Mouse (Mus musculus) midbrain, postnatal 0 days (tissue): ENCODE results near the gene Akt1. TPM values are rescaled to one million over a fixed set of nuclear protein-coding genes. Genes with fewer than 3 reads are reported as not detected.

Experiments
- ATAC-seq: fragments of 200-750 bp; cut with Nextera tagmentation; 2 replicates; pipeline ENCODE4 v1.8.0; 2017; ENCODE audit warnings: moderate number of reproducible peaks, mild to moderate bottlenecking, moderate TSS enrichment, moderate library complexity; ENCODE audit not compliant: low FRiP score
- DNase-seq: peaks from one replicate; pipeline ENCODE4 v3.0.0-alpha.2; 2015; ENCODE audit warnings: low spot score
- H3K27ac ChIP-seq: fragments of 300-500 bp; sonication (generic); 2 replicates; pipeline ENCODE4 v1.5.1; 2014; ENCODE audit warnings: low read depth, mild to moderate bottlenecking, low read length, mixed read lengths
- H3K27me3 ChIP-seq: fragments of 300-500 bp; sonication (generic); 2 replicates; pipeline ENCODE4 v1.6.1; 2014; ENCODE audit warnings: low read length, control low read depth, mixed read lengths; ENCODE audit not compliant: insufficient read depth
- H3K36me3 ChIP-seq: fragments of 300-500 bp; sonication (generic); 2 replicates; pipeline ENCODE4 v1.6.1; 2014; ENCODE audit warnings: low read length, control low read depth, mixed read lengths; ENCODE audit not compliant: insufficient read depth
- H3K4me1 ChIP-seq: fragments of 300-500 bp; sonication (generic); 2 replicates; pipeline ENCODE4 v1.6.1; 2014; ENCODE audit warnings: mild to moderate bottlenecking, control low read depth, antibody characterized with exemption, low read length, mixed read lengths; ENCODE audit not compliant: insufficient read depth
- H3K4me2 ChIP-seq: fragments of 300-500 bp; sonication (generic); 2 replicates; pipeline ENCODE4 v1.6.1; 2014; ENCODE audit warnings: low read depth, mild to moderate bottlenecking, low read length, mixed read lengths; ENCODE audit not compliant: poor library complexity, severe bottlenecking
- H3K4me3 ChIP-seq: fragments of 300-500 bp; sonication (generic); 2 replicates; pipeline ENCODE4 v1.5.1; 2014; ENCODE audit warnings: low read depth, mild to moderate bottlenecking, low read length, moderate library complexity
- H3K9ac ChIP-seq: fragments of 300-500 bp; sonication (generic); replicated peaks from 2 replicates; pipeline ENCODE4 v1.6.1; 2014; ENCODE audit warnings: mild to moderate bottlenecking, low read length, moderate library complexity, mixed read lengths; ENCODE audit not compliant: poor library complexity, severe bottlenecking
- H3K9me3 ChIP-seq: fragments of 300-500 bp; sonication (generic); 2 replicates; pipeline ENCODE4 v1.6.1; 2016; ENCODE audit warnings: low read length, control low read depth
- CTCF ChIP-seq: IDR thresholded peaks from 2 replicates; pipeline ENCODE4 v1.5.1; 2016; ENCODE audit warnings: antibody characterized with exemption, mild to moderate bottlenecking
- WGBS: fragments of 180-500 bp; shearing (Covaris S2); extraction: QIAGEN DNeasy Blood & Tissue Kit; methylation state at CpG from one replicate; pipeline ENCODE4 v1.1.7; 2014; 5-methylcytosine and 5-hydroxymethylcytosine counted together
- polyA plus RNA-seq: library from polyadenylated mRNA; unstranded; fragments of >200 nt; fragmentation: Nextera tagmentation; extraction: Ambion mirVana; gene quantifications from 2 replicates; pipeline ENCODE4 v1.2.1, GENCODE M21; 2015
- total RNA-seq: library from RNA; depleted of rRNA; stranded (reverse); fragments of >200 nt; gene quantifications from 2 replicates; pipeline ENCODE4 v1.2.3, GENCODE M21; 2014; rRNA removed

The Akt1 gene
- 201 and 208 TPM in 2 replicates for total RNA-seq
- 93.1 and 93.3 TPM in 2 replicates for polyA plus RNA-seq

- Histone ChIP-seq H3K4me3 (peak within 1 kb of the TSS; percentile 57), H3K27me3 (peaks cover 8% of the 10 kb centered on the region; the same call in 1 of the 2 replicates), H3K27ac (peak within 1 kb of the TSS; percentile 75), H3K4me2 (peak within 1 kb of the TSS; percentile 92), H3K9ac (peak within 1 kb of the TSS; percentile 73), H3K4me1 (peaks cover 16% of the 10 kb centered on the region), H3K9me3 (no peaks in the 10 kb centered on the region), H3K36me3 (peaks cover 19% of the 10 kb centered on the region)
- no peak for ATAC-seq
- no peak for TF ChIP-seq CTCF
- under 1% methylated on average over 35 of the region's 70 CpGs for WGBS
- DNase-seq: peak; percentile 33
Observed at GRCm38 (mm10) chr12:112674132-112675011, at the start of gene Akt1. Gene Akt1, minus strand, starts transcription at chr12:112674884.

- H3K4me3 ChIP-seq: no peak overlapping the region
- TF ChIP-seq CTCF: peak; percentile 65
- ATAC-seq: peak; percentile 39; the same call in 1 of the 2 replicates
- peaks cover 4% of the 10 kb centered on the region; the same call in 1 of the 2 replicates for H3K36me3 ChIP-seq
- peaks cover 9% of the 10 kb centered on the region; the same call in 1 of the 2 replicates for H3K4me1 ChIP-seq
- DNase-seq: peak; percentile 77
- peak overlapping the region; percentile 91; the same call in 1 of the 2 replicates for H3K4me2 ChIP-seq
- 74% methylated on average over 11 of the region's 11 CpGs for WGBS
- H3K27ac ChIP-seq: no peak overlapping the region
- H3K9ac ChIP-seq: no peak overlapping the region
- no peaks in the 10 kb centered on the region for H3K9me3 ChIP-seq
- no peaks in the 10 kb centered on the region for H3K27me3 ChIP-seq
Observed at GRCm38 (mm10) chr12:112724077-112724805, 49.6 kb upstream of the Akt1 start.

GRCm38 (mm10) chr12:112723445-112723844 lies 48.8 kb upstream of the Akt1 start:
- Histone ChIP-seq H3K4me2 (peak overlapping the region; percentile 91), H3K36me3 (no peaks in the 10 kb centered on the region), H3K9ac (peak overlapping the region; percentile 96), H3K27ac (0 out of 2 replicates have a peak overlapping the region, but pooled peaks have one; percentile 32), H3K4me1 (peaks cover 9% of the 10 kb centered on the region; the same call in 1 of the 2 replicates), H3K9me3 (no peaks in the 10 kb centered on the region), H3K4me3 (peak overlapping the region; percentile 86), H3K27me3 (no peaks in the 10 kb centered on the region)
- 90% methylated on average over 6 of the region's 6 CpGs for WGBS
- no peak for ATAC-seq
- DNase-seq: no peak
- no peak for TF ChIP-seq CTCF

GRCm38 (mm10) chr12:112723028-112723330 lies 48.3 kb upstream of the Akt1 start:
- Histone ChIP-seq H3K36me3 (no peaks in the 10 kb centered on the region), H3K4me1 (peaks cover 9% of the 10 kb centered on the region; the same call in 1 of the 2 replicates), H3K9me3 (no peaks in the 10 kb centered on the region), H3K27me3 (no peaks in the 10 kb centered on the region), H3K9ac (peak overlapping the region; percentile 96), H3K27ac (peak overlapping the region; percentile 67; the same call in 1 of the 2 replicates), H3K4me3 (peak overlapping the region; percentile 86), H3K4me2 (peak overlapping the region; percentile 91)
- ATAC-seq (no peak), DNase-seq (no peak)
- no peak for TF ChIP-seq CTCF
- 16% methylated on average over 5 of the region's 5 CpGs for WGBS

- WGBS: under 1% methylated on average over 46 of the region's 75 CpGs
- peak overlapping the region; percentile 91 for H3K4me2 ChIP-seq
- no peaks in the 10 kb centered on the region for H3K9me3 ChIP-seq
- peak overlapping the region; percentile 86 for H3K4me3 ChIP-seq
- no peaks in the 10 kb centered on the region for H3K27me3 ChIP-seq
- ATAC-seq (peak; percentile 47), DNase-seq (peak; percentile 41)
- H3K36me3 ChIP-seq: no peaks in the 10 kb centered on the region
- H3K4me1 ChIP-seq: peaks cover 9% of the 10 kb centered on the region; the same call in 1 of the 2 replicates
- peak overlapping the region; percentile 67 for H3K27ac ChIP-seq
- peak overlapping the region; percentile 96 for H3K9ac ChIP-seq
- no peak for TF ChIP-seq CTCF
Observed at GRCm38 (mm10) chr12:112722240-112723027, 47.8 kb upstream of the Akt1 start.
